Mouse (Mus musculus) embryonic stem cell, embryonic (primary cell): ENCODE data around the gene Acot2.
"Not testable (repeated sequence)": the region's sequence is repeated elsewhere in the genome, so short reads cannot be mapped to it uniquely, and the experiment has no call there.

ENCODE experiments used
- CTCF ChIA-PET, 4 experiments: fragments of 300-600 bp in 2 of 4; fragments of 350-600 bp in 2 of 4; sonication (Branson Sonifier 250); formaldehyde crosslinking; loops; one replicate each; lab custom pipeline; 2022; ENCODE audit warnings: inconsistent platforms in 2 of 4; lab: Charles Lee
- POLR2A ChIA-PET, 4 experiments: fragments of 300-600 bp in 2 of 4; fragments of 350-600 bp in 2 of 4; sonication (Branson Sonifier 250); formaldehyde crosslinking; loops; one replicate each; lab custom pipeline; 2022; ENCODE audit warnings: antibody characterized with exemption in 4 of 4, inconsistent platforms in 1 of 4; lab: Charles Lee

Acot2 gene

DNA sequence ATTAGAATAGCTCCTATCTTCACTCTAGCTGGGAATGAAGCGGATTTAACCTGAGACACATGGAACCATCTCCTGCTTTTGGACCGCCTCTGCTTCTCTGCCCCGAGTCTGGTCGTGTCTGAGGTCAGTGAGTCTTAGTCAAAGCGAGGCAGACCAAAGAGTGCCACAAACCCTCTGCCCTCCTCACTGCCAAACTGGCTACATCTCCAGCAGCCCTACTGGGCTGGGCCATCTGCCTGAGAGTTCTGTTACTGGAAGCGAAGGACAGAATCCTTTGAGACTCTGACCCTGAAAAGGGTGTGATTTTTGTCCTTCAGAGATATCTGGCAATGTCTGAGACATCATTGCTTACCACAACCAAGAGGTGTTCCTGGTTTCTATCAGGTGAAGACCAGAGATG lies 8.8 kb upstream of the Acot2 start:
- POLR2A ChIA-PET: interaction anchor here in 2 of 4 experiments (1.0 to 1.5 kb wide), 3 partner anchors 9 to 22 kb away, joined by 3 to 4 read pairs (median 3); partner anchors contain the start of gene Acot2 (in 2 of the 2)
- CTCF ChIA-PET: interaction anchor here in 1 of 4 experiments (1.2 kb wide), 1 partner anchor 82 kb away, joined by 3 read pairs; no protein-coding TSS in a partner anchor

DNA sequence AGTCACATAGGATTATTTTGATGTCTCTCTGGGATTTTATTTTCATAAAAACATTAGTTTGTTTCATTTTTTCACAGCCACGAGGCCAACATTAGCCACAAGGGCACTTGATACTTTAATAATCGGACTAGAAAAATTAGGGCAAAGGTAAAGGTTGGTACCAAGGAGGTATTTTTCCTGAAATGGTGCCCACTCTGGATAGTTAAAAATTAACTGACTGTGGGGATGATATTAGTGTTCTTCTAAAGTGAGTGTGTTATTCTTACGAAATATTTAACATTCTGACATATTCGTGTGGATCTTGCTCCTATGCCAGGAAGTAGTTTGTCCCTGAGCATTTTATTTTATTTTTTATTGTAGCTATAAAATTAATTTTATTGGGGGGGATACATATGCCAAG lies 6.0 kb upstream of the Acot2 start:
- CTCF ChIA-PET: interaction anchor here in 1 of 4 experiments (0.6 kb wide), 1 partner anchor 44 kb away, joined by 5 read pairs; no protein-coding TSS in a partner anchor
- POLR2A ChIA-PET: interaction anchor here in 2 of 4 experiments (0.6 kb wide), 2 partner anchors 105 to 912 kb away, joined by 3 read pairs; no protein-coding TSS in a partner anchor

DNA sequence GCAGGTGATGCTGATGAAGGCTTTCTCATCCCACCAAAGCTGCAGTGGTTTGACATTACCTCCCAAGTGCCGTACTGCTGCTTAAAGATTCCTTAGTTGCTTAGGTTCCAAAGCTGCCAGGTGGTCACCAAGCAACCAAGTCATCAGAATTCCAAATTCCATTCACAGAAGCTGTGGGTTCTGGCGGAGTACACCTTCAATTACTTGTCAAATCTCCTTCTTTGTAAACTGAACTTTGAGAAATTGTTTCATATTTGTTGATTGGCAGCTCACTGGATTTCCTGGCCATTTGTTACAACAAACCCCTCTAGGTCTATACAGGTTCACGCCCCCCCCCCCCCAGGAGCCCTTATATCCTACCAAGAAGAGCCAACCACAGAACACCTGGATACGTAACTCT lies 2.9 kb upstream of the Acot2 start, which contains the start of gene Heatr4:
Gene Heatr4 (minus strand): TSS at position 101 of the 400 bp plus-strand sequence.
- ChIA-PET POLR2A (interaction anchor here in 3 of 4 experiments (0.6 to 0.9 kb wide), 3 partner anchors 17 to 70 kb away, joined by 3 to 4 read pairs (median 3); partner anchors contain the start of gene Riox1 (in 1 of the 3)), CTCF (interaction anchor here in 1 of 4 experiments (0.6 kb wide), 1 partner anchor 49 kb away, joined by 6 read pairs; no protein-coding TSS in a partner anchor)

DNA sequence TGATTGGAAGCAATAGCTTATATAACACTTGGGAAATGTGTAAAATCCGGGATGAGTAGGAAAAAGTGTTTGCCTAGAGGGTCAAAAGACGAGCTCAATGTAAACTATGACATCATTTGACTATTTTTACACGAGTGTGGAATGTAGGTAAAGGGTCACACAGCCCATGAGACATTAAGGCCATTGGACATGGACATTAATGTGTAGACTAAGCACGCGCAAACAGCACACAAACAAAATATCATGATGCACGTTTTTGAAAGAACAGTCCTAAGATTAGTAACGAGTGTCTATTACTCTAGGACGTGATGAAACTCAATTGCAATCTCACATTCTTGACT lies 449 bp upstream of the Acot2 start:
- ChIA-PET POLR2A (interaction anchor here (0.6 to 2.0 kb wide), 15 partner anchors 8 to 464 kb away, joined by 3 to 12 read pairs (median 4); partner anchors contain the start of genes Acot1 (in 2 of the 4), Riox1 (in 2 of the 4), Aldh6a1 (in 1 of the 4) and Lin52 (in 1 of the 4)), CTCF (interaction anchor here in 3 of 4 experiments (0.6 to 1.6 kb wide), 10 partner anchors 15 to 291 kb away, joined by 3 to 5 read pairs (median 4); no protein-coding TSS in a partner anchor)

DNA sequence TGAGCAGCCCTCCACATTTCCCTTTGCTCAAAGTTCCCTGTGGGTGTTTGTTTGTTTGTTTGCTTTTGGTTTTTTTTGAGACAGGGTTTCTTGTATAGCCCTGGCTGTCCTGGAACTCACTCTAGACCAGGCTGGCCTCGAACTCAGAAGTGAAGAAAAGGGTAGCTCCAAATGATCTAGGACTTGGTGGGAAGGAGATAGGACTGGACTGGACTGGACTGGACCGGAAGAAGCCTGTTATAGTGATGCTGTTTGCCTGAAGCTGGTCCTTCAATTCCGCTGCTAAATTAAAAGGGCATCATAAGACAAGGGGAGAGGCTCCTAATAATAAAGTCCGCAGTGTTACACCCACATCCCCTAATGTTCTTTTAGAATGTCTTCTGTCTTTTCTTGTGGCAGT lies 822 bp downstream of the Acot2 start:
- ChIA-PET CTCF (interaction anchor here in 3 of 4 experiments (0.5 to 1.0 kb wide), 5 partner anchors 35 to 601 kb away, joined by 3 read pairs; no protein-coding TSS in a partner anchor), POLR2A (interaction anchor here (0.7 to 2.0 kb wide), 17 partner anchors 9 to 463 kb away, joined by 3 to 5 read pairs (median 3); partner anchors contain the start of genes Acot1 (in 2 of the 4), Aldh6a1 (in 1 of the 4), Gm49366 (in 1 of the 4) and Lin52 (in 1 of the 4))

DNA sequence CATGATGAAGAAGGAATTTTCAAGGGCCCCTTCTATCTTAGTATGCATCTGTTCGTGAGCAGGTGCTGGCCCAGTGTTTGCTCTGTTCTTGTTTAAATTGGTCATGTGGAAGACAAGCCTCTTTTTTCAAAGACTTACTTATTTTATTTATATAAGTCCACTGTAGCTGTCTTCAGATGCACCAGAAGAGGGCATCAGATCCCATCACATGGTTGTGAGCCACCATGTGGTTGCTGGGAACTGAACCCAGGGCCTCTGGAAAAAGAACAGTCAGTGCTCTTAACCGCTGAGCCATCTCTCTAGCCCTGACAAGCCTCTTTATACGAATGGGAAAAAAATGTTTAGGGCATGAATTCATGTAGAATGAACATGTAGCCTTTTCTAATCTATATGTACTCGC lies 1.7 kb downstream of the Acot2 start:
- CTCF ChIA-PET: interaction anchor here in 1 of 4 experiments (0.9 kb wide), 1 partner anchor 71 kb away, joined by 3 read pairs; no protein-coding TSS in a partner anchor
- POLR2A ChIA-PET: interaction anchor here (0.5 to 1.8 kb wide), 6 partner anchors 10 to 321 kb away, joined by 3 to 5 read pairs (median 4); partner anchors contain the start of gene Acot1 (in 1 of the 4)

DNA sequence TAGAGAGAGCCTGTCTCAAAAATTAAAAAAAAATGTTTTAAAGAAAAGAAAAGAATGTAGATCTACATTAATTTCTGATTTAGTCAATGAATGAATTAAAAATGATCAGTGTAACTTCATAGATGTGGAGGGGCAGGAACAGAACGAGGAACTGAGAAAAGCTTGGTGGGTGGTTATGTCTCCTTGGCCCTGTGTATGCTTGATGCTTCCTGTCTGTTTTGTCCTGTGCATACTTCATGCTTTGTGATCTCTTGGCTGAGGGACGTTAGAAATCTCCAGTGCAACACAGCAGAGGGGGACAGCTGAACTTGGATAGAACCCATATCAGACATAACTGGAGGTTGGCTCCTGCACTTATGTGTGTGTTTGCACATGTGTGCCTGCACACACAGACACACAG lies 9.6 kb downstream of the Acot2 start:
- CTCF ChIA-PET: interaction anchor here in 1 of 4 experiments (0.6 kb wide), 1 partner anchor 41 kb away, joined by 3 read pairs; the partner anchor contains the start of gene Acot4

DNA sequence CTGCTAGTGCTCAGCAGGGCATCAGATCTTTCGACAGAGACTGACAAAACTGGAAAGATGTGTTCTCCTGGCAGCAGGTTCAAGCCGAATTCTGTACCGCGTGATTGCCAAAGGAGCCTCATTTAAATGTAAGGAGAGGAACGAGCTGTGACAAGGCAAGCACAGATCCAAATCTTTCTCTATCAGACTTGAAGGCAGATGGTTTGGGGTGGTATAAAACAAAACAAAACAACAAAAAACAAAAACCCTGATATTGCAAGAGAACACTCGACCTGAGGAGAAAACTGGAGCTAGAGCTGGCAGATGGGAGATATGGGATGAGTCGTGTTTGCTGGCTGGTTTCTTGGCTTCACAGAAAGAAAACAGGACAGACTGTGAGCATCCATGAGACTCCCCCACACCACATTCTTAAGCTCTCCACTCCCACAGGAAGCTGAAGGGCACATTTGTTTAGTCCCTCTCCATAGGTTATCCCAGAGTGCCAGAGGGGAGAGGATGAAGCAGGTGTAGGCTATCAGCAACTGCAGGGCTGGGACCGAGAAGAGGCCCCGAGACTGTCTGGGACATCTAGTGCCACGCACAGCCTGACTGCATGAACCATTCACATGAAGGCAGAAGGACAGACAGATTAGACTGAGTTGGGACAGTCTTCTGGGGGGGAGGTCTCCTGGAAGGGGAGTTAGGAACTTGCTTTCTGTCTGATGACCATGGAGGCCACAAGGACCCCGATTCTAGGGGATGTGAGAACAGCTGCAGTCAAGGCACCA lies 10.9 kb downstream of the Acot2 start:
- CTCF ChIA-PET: no interaction called here

More for the DNA sequence above, 9.6 kb downstream of the Acot2 start:
- POLR2A ChIA-PET: interaction anchor here in 2 of 4 experiments (1.3 to 1.8 kb wide), 2 partner anchors 9 to 29 kb away, joined by 3 to 4 read pairs; partner anchors contain the start of gene Acot2 (in 1 of the 2)

DNA sequence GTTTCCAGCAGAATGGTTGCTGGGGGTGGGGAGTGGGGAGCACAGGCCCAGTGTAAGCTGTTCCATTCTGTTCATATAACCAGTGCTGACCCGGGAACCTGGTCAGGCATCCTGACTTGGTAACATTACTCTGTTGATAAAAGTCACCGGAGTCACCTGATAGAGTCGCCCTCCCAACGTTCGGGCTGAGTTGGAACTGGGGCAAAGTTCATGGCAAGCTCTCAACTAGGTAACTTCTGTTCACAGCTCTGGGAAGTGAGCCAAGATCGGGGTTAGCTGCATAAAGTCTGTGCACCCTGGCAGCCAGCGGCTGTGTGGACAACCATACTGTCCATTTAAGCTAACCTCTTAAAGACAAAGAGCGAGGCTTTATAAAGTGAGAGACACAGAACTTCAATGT lies 11.6 kb downstream of the Acot2 start:
- CTCF ChIA-PET: not testable (repeated sequence)
- POLR2A ChIA-PET: interaction anchor here in 3 of 4 experiments (0.7 to 1.2 kb wide), 3 partner anchors 10 to 48 kb away, joined by 3 to 4 read pairs (median 3); partner anchors contain the start of genes Acot2 (in 1 of the 3) and Riox1 (in 1 of the 3)

More for the DNA sequence above, 10.9 kb downstream of the Acot2 start:
- POLR2A ChIA-PET: interaction anchor here in 3 of 4 experiments (1.0 to 1.8 kb wide), 4 partner anchors 10 to 48 kb away, joined by 3 to 4 read pairs (median 4); partner anchors contain the start of genes Acot1 (in 1 of the 3), Acot2 (in 1 of the 3) and Riox1 (in 1 of the 3)

DNA sequence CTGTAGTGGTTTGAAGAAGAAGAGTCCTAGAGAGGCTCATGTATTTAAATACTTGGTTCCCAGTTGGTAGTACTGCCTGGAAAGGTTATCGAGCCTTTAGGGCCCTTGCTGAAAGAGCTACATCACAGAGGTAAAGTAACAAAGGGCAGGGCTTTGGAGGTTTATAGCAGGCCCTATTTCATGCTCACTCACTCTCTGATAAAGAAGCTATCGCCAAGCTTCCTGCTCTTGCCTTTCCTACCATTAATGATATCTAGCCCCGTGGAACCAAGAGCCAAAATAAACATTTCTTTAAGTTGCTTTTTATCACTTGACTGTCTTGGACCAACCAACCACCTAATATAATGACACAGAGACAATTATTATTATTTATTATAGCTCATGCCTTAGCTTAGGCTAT lies 12.8 kb downstream of the Acot2 start:
- CTCF ChIA-PET: interaction anchor here in 1 of 4 experiments (0.5 kb wide), 1 partner anchor 203 kb away, joined by 3 read pairs; no protein-coding TSS in a partner anchor

DNA sequence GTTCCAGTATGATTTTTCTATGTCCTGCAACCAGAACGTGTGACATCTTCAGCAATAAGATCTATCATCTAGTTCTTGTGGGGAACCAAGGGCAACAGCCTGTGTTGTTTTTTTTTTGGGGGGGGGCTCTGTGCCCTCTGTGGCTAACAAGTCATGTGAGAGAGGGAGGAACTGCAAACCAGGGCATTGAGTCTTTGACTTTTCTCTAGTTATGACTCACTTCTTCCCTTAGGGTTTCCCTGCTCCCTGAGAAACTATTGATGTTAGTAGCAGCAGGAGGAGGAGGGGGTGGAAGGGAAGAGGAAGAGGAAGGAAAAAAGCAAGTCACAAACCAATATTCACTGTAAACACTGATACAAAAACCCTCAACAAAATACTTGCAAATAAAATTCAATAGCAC lies 16.2 kb downstream of the Acot2 start:
- POLR2A ChIA-PET: no interaction called here
- CTCF ChIA-PET: interaction anchor here in 1 of 4 experiments (0.6 kb wide), 1 partner anchor 32 kb away, joined by 3 read pairs; no protein-coding TSS in a partner anchor

More for the DNA sequence above, 12.8 kb downstream of the Acot2 start:
- POLR2A ChIA-PET: interaction anchor here in 1 of 4 experiments (1.1 kb wide), 1 partner anchor 9 kb away, joined by 4 read pairs; the partner anchor contains the start of gene Acot1

DNA sequence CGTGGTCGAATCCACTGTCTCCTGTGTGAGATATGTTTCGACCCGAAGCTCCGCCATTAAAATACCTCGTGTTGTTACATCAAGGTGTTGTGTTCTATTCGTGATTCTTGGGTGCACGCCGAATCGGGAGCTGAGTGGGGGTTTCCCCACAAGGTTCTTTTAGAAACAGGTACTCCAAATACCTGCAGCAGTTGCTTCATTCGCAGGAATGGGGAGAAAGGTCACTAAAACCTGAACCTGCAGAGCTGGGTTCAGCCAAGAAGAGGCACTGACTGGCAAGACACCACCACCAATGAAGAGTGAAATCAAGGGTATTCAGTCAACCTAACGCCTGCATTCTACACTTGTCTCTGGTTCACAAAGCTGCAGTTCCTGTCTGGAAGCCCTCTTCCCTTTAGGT lies 20.6 kb downstream of the Acot2 start:
- ChIA-PET CTCF (interaction anchor here in 1 of 4 experiments (1.9 kb wide), 1 partner anchor 22 kb away, joined by 5 read pairs; no protein-coding TSS in a partner anchor), POLR2A (interaction anchor here in 1 of 4 experiments (1.1 to 1.8 kb wide), 5 partner anchors 8 to 411 kb away, joined by 3 to 12 read pairs (median 4); partner anchors contain the start of genes Acot2 and Acot6)

DNA sequence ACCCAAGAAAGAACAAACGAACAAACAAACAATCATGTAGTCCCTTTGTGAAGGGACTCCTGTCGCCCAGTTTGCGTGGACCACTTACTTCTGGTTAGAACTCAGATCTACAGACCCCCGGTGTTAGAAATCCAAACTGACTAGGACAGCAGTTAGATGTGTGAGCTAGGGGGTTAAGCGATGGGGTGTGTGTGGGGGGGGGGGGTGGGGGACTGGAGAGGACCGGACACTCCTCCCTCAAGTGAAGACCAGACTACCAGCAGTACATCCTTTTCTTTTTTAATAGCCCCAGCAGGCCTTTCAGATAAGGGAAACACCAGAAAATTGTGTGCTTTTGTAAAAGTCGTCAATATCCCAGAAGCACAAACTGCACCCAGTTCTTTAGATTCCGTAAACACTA lies 21.1 kb downstream of the Acot2 start:
- CTCF ChIA-PET: interaction anchor here in 1 of 4 experiments (1.0 to 1.9 kb wide), 2 partner anchors 22 to 52 kb away, joined by 4 to 5 read pairs; no protein-coding TSS in a partner anchor
- POLR2A ChIA-PET: interaction anchor here in 2 of 4 experiments (0.8 to 2.3 kb wide), 14 partner anchors 8 to 411 kb away, joined by 3 to 12 read pairs (median 4); partner anchors contain the start of genes Acot2 (in 2 of the 2) and Acot6 (in 1 of the 2)

DNA sequence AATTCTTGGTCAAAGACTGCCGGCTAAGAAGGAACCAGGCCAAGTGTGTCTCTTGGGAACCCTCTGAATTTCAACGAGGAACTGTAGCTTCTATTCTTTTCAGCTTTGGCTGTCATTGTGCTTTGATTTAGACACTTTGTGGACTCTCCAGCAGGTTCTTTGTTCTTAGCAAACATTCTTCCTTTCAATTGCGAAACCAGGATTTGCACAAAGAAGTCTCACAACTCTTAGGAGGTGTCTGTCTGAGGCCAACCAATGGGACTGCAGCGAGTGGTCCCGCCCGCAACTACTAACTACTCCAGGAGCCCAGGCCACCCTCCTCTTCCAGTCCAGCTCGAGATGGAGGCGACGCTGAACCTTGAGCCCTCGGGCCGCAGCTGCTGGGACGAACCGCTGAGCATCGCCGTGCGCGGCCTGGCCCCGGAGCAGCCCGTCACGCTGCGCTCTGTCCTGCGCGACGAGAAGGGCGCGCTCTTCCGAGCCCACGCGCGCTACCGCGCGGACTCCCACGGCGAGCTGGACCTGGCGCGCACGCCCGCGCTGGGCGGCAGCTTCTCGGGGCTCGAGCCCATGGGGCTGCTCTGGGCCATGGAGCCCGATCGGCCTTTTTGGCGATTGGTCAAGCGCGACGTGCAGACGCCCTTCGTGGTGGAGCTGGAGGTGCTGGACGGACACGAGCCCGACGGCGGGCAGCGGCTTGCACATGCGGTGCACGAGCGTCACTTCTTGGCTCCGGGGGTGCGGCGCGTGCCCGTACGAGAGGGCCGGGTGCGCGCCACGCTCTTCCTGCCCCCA lies 21.7 kb downstream of the Acot2 start, which contains the start of gene Acot1:
Gene Acot1 (plus strand): TSS at position 320 of the 795 bp plus-strand sequence.
- CTCF ChIA-PET: interaction anchor here in 2 of 4 experiments (0.6 to 1.9 kb wide), 3 partner anchors 21 to 53 kb away, joined by 4 to 5 read pairs (median 4); no protein-coding TSS in a partner anchor

DNA sequence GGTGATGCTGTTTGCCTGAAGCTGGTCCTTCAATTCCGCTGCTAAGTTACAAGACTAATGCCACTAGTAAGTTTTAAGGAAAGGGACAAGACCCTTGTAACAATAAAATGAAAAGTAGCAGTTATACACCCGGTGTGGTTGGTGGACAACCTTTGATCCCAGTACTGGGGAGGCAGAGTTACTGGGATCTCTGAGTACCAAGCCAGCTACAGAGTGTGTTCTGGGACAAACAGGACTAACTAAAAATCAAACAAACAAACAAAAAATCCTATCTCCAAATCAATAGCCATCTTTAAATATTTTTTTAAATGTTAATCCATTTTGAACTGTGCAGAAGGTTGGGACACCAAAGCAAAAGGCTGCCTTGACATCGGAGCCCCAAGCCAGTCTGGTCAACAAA lies 22.5 kb downstream of the Acot2 start:
- CTCF ChIA-PET: interaction anchor here in 2 of 4 experiments (0.6 to 0.7 kb wide), 2 partner anchors 52 to 621 kb away, joined by 3 to 4 read pairs; no protein-coding TSS in a partner anchor
- POLR2A ChIA-PET: interaction anchor here in 3 of 4 experiments (0.6 to 2.3 kb wide), 5 partner anchors 10 to 236 kb away, joined by 3 to 12 read pairs (median 5); partner anchors contain the start of gene Acot2 (in 2 of the 3)

More for the DNA sequence above, 21.7 kb downstream of the Acot2 start, which contains the start of gene Acot1:
- POLR2A ChIA-PET: interaction anchor here in 3 of 4 experiments (0.6 to 2.3 kb wide), 17 partner anchors 9 to 439 kb away, joined by 3 to 12 read pairs (median 4); partner anchors contain the start of genes Acot2 (in 2 of the 3) and Acot6 (in 1 of the 3)
